Mouse (Mus musculus) MEL (cell line): Measurements from ENCODE around the gene Pank4. TPM values are rescaled to one million over a fixed set of nuclear protein-coding genes. Genes with fewer than 3 reads are reported as not detected.

Experiments
- DNase-seq: peaks from one replicate; pipeline ENCODE4 v3.0.0; 2011; ENCODE audit warnings: low read depth, low spot score
- H3K27ac ChIP-seq: 2 replicates; pipeline ENCODE4 v1.5.1; 2012; ENCODE audit warnings: low read depth, mild to moderate bottlenecking, control low read depth, low read length, moderate library complexity; ENCODE audit not compliant: control insufficient read depth
- H3K27me3 ChIP-seq, 2 experiments: fragments of 150-350 bp in 1 of 2; sonication (generic) in 1 of 2; 2 replicates each; pipeline ENCODE4 v1.6.1; 2012; ENCODE audit warnings: low read length in 2 of 2, mild to moderate bottlenecking in 2 of 2, improper control_type of control experiment in 1 of 2, moderate library complexity in 1 of 2; ENCODE audit not compliant: insufficient read depth in 2 of 2, control insufficient read depth in 1 of 2
- H3K36me3 ChIP-seq, 2 experiments: 2 replicates each; pipeline ENCODE4 v1.6.1; 2012 to 2014; ENCODE audit warnings: low read length in 2 of 2, improper control_type of control experiment in 1 of 2, inconsistent platforms in 1 of 2, mild to moderate bottlenecking in 1 of 2; ENCODE audit not compliant: insufficient read depth in 2 of 2, control insufficient read depth in 1 of 2
- H3K4me1 ChIP-seq, 2 experiments: fragments of 150-350 bp in 1 of 2; sonication (generic) in 1 of 2; 2 replicates each; pipeline ENCODE4 v1.6.1; 2012; ENCODE audit warnings: low read length in 2 of 2, improper control_type of control experiment in 1 of 2, mild to moderate bottlenecking in 1 of 2; ENCODE audit not compliant: insufficient read depth in 2 of 2, control insufficient read depth in 1 of 2
- H3K4me3 ChIP-seq, 2 experiments: fragments of 150-350 bp in 1 of 2; sonication (generic) in 1 of 2; 2 replicates each; pipeline ENCODE4 v1.5.1; 2012; ENCODE audit warnings: low read depth in 2 of 2, low read length in 2 of 2, mild to moderate bottlenecking in 2 of 2, moderate library complexity in 2 of 2, control low read depth in 1 of 2, improper control_type of control experiment in 1 of 2; ENCODE audit not compliant: control insufficient read depth in 1 of 2, insufficient read depth in 1 of 2
- H3K79me2 ChIP-seq: 2 replicates; pipeline ENCODE4 v1.6.1; 2012; ENCODE audit warnings: mild to moderate bottlenecking, low read length, moderate library complexity; ENCODE audit not compliant: control insufficient read depth, poor library complexity, insufficient read depth
- H3K9ac ChIP-seq: 2 replicates; pipeline ENCODE4 v1.6.1; 2012; ENCODE audit warnings: low read depth, mild to moderate bottlenecking, control low read depth, low read length, moderate library complexity; ENCODE audit not compliant: control insufficient read depth, poor library complexity, severe bottlenecking
- H3K9me3 ChIP-seq: fragments of 150-350 bp; sonication (generic); replicated peaks from 2 replicates; pipeline ENCODE4 v1.6.1; 2012; ENCODE audit warnings: mild to moderate bottlenecking, low read length, improper control_type of control experiment, moderate library complexity; ENCODE audit not compliant: insufficient read depth
- CHD1 ChIP-seq: IDR thresholded peaks from 2 replicates; pipeline ENCODE4 v1.6.1; 2012; ENCODE audit warnings: low read depth, mild to moderate bottlenecking, inconsistent platforms, low read length, improper control_type of control experiment
- CTCF ChIP-seq, 3 experiments: IDR thresholded peaks in 2 of 3; conservative IDR thresholded peaks in 1 of 3; 2 replicates each; pipeline ENCODE4 v1.5.1; 2011 to 2012; ENCODE audit warnings: low read length in 3 of 3, low read depth in 2 of 3, mild to moderate bottlenecking in 2 of 3, improper control_type of control experiment in 1 of 3, inconsistent platforms in 1 of 3, mixed read lengths in 1 of 3, moderate library complexity in 1 of 3; ENCODE audit not compliant: control insufficient read depth in 1 of 3, insufficient read depth in 1 of 3, poor library complexity in 1 of 3, severe bottlenecking in 1 of 3
- ETS1 ChIP-seq: IDR thresholded peaks from 2 replicates; pipeline ENCODE4 v1.6.1; 2012; ENCODE audit warnings: low read depth, mild to moderate bottlenecking, inconsistent platforms, low read length, improper control_type of control experiment, moderate library complexity
- GABPA ChIP-seq: IDR thresholded peaks from 2 replicates; pipeline ENCODE4 v1.6.1; 2012; ENCODE audit warnings: low read depth, mild to moderate bottlenecking, inconsistent platforms, low read length, improper control_type of control experiment, moderate library complexity
- MAZ ChIP-seq: IDR thresholded peaks from 2 replicates; pipeline ENCODE4 v1.6.1; 2012; ENCODE audit warnings: low read depth, mild to moderate bottlenecking, inconsistent platforms, low read length, improper control_type of control experiment
- MYB ChIP-seq: IDR thresholded peaks from 2 replicates; pipeline ENCODE4 v1.6.1; 2011; ENCODE audit warnings: mild to moderate bottlenecking, low read depth, low read length, improper control_type of control experiment
- MYC ChIP-seq: IDR thresholded peaks from 2 replicates; pipeline ENCODE4 v1.6.1; 2011; ENCODE audit warnings: low read depth, mild to moderate bottlenecking, low read length, improper control_type of control experiment, moderate library complexity
- NELFE ChIP-seq: IDR thresholded peaks from 2 replicates; pipeline ENCODE4 v1.6.1; 2011; ENCODE audit warnings: low read depth, low read length, improper control_type of control experiment
- NRF1 ChIP-seq: IDR thresholded peaks from 2 replicates; pipeline ENCODE4 v1.6.1; 2014; ENCODE audit warnings: low read depth, mild to moderate bottlenecking, inconsistent platforms, low read length, improper control_type of control experiment, moderate library complexity; ENCODE audit not compliant: poor library complexity, insufficient read depth, severe bottlenecking
- RCOR1 ChIP-seq: IDR thresholded peaks from 2 replicates; pipeline ENCODE4 v1.6.1; 2012; ENCODE audit warnings: low read depth, mild to moderate bottlenecking, inconsistent platforms, low read length, improper control_type of control experiment
- SIN3A ChIP-seq: IDR thresholded peaks from 2 replicates; pipeline ENCODE4 v1.6.1; 2012; ENCODE audit warnings: low read length, improper control_type of control experiment, inconsistent platforms
- SMC3 ChIP-seq: IDR thresholded peaks from 2 replicates; pipeline ENCODE4 v1.6.1; 2011; ENCODE audit warnings: low read depth, low read length, improper control_type of control experiment
- TCF12 ChIP-seq: IDR thresholded peaks from 2 replicates; pipeline ENCODE4 v1.6.1; 2014; ENCODE audit warnings: low read depth, mild to moderate bottlenecking, inconsistent platforms, low read length, improper control_type of control experiment, moderate library complexity
- UBTF ChIP-seq: IDR thresholded peaks from 2 replicates; pipeline ENCODE4 v1.6.1; 2012; ENCODE audit warnings: low read depth, mild to moderate bottlenecking, inconsistent platforms, low read length, improper control_type of control experiment, moderate library complexity, borderline replicate concordance; ENCODE audit not compliant: insufficient read depth
- USF2 ChIP-seq, 2 experiments: IDR thresholded peaks; 2 replicates each; pipeline ENCODE4 v1.6.1; 2011 to 2012; ENCODE audit warnings: improper control_type of control experiment in 2 of 2, low read length in 2 of 2, borderline replicate concordance in 1 of 2, inconsistent platforms in 1 of 2, low read depth in 1 of 2, mild to moderate bottlenecking in 1 of 2; ENCODE audit not compliant: insufficient read depth in 1 of 2
- ZC3H11A ChIP-seq: IDR thresholded peaks from 2 replicates; pipeline ENCODE4 v1.6.1; 2012; ENCODE audit warnings: low read depth, mild to moderate bottlenecking, inconsistent platforms, low read length, improper control_type of control experiment
- ZKSCAN1 ChIP-seq: IDR thresholded peaks from 2 replicates; pipeline ENCODE4 v1.6.1; 2012; ENCODE audit warnings: low read depth, mild to moderate bottlenecking, inconsistent platforms, low read length, improper control_type of control experiment, moderate library complexity
- ZMIZ1 ChIP-seq: IDR thresholded peaks from 2 replicates; pipeline ENCODE4 v1.6.1; 2012; ENCODE audit warnings: low read depth, mild to moderate bottlenecking, inconsistent platforms, low read length, improper control_type of control experiment, moderate library complexity
- polyA plus RNA-seq, 2 experiments: library from polyadenylated mRNA; stranded (reverse) in 1 of 2; unstranded in 1 of 2; fragments of >175 nt in 1 of 2; fragments of >200 nt in 1 of 2; gene quantifications; 2 replicates each; pipeline versions ENCODE4 v1.2.1 to v1.2.4; 2012; ENCODE audit warnings: low replicate concordance in 2 of 2, low read depth in 1 of 2; ENCODE audit not compliant: insufficient read length in 2 of 2, insufficient read depth in 1 of 2, missing spikeins in 1 of 2
- total RNA-seq: library from RNA; depleted of rRNA; stranded (reverse); fragments of 300-350 nt; gene quantifications from 2 replicates; pipeline ENCODE4 v1.2.3, GENCODE M21; 2012

The Pank4 gene
- total and polyA plus RNA-seq, 3 experiments = 38.4 to 55.5 TPM; not detected in 1

DNA sequence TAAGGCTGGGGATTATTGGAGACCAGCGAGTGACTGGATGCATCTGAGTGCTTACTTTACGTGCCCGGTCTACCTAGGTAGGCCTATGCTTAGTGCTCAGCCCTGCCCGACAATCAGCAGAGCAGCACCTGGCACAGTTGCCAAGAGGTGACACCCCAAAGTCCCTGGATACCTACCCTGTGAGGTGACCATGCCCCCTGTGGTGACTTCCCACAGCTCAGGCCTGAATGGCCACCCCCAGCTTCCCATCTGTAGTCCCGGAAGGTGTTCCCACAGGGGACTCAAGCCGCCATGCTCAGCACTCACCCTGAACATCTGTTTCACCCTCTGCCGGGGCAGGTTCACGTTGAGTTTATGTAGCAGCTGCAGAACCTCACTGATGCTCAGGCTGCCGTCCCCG is 42.4 kb downstream of the Pank4 start:
- no peak for DNase-seq
- H3K9me3 ChIP-seq = no peaks in the 10 kb centered on the region
- TF ChIP-seq SIN3A = no peak
- TF ChIP-seq USF2 (IDR thresholded peaks at IDR 0.05; ENCODE audit: borderline replicate concordance in 1 of 2, insufficient read depth in 1 of 2, low read depth in 1 of 2, low read length in 2 of 2) = no peak
- no peak for TF ChIP-seq ZKSCAN1
- no peak for TF ChIP-seq NELFE
- TF ChIP-seq ZC3H11A = no peak
- TF ChIP-seq SMC3 = no peak
- no peak for TF ChIP-seq CHD1
- no peak for TF ChIP-seq UBTF
- no peak for TF ChIP-seq ETS1
- TF ChIP-seq MYC = no peak
- TF ChIP-seq RCOR1 = no peak
- TF ChIP-seq MAZ = no peak

DNA sequence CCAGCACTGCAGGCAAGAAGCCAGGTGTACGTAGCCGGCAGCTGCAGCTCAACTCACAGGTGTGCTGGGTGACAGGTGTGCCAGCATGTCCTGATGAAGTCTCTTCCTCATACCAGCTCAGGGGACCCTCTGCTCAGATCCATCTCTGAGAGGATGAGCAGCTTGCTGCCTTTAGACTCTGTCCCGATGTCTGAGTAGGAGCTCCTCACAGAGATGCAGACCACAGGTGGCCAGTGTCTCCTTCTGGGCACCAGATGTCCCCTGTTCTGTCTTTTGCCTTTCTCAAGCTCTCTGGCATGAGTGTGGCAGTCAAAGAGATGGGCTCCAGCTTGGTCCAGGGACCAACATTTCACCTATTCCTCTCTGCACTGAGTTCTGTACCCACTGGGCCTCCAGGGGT is 43.7 kb downstream of the Pank4 start:
- Histone ChIP-seq H3K79me2 (no peaks in the 10 kb centered on the region), H3K4me3 (no peak overlapping the region), H3K4me1 (no peaks in the 10 kb centered on the region), H3K36me3 (no peaks in the 10 kb centered on the region), H3K27me3 (no peaks in the 10 kb centered on the region), H3K27ac (no peak overlapping the region), H3K9ac (no peak overlapping the region), H3K9me3 (no peaks in the 10 kb centered on the region)
- no peak for DNase-seq
- no peak for TF ChIP-seq CTCF (IDR thresholded peaks at IDR 0.05 in 2 of 3, conservative IDR thresholded peaks at IDR 0.05 in 1 of 3; ENCODE audit: control insufficient read depth in 1 of 3, insufficient read depth in 1 of 3, low read depth in 2 of 3, low read length in 3 of 3, poor library complexity in 1 of 3, severe bottlenecking in 1 of 3)
- no peak for TF ChIP-seq MYB
- TF ChIP-seq MYC = no peak
- TF ChIP-seq TCF12 = no peak
- TF ChIP-seq ZKSCAN1 = no peak
- TF ChIP-seq CHD1 = no peak
- TF ChIP-seq ZC3H11A = no peak
- no peak for TF ChIP-seq NRF1
- no peak for TF ChIP-seq ETS1
- TF ChIP-seq GABPA = no peak
- no peak for TF ChIP-seq SMC3
- no peak for TF ChIP-seq ZMIZ1

More for the DNA sequence above, 42.4 kb downstream of the Pank4 start:
- H3K79me2 ChIP-seq = no peaks in the 10 kb centered on the region
- H3K4me3 ChIP-seq = no peak overlapping the region
- no peak overlapping the region for H3K9ac ChIP-seq
- H3K27me3 ChIP-seq = no peaks in the 10 kb centered on the region
- no peaks in the 10 kb centered on the region for H3K4me1 ChIP-seq
- H3K27ac ChIP-seq = no peak overlapping the region
- H3K36me3 ChIP-seq = no peaks in the 10 kb centered on the region
